Mouse (Mus musculus): ENCODE results near the gene Stra6. TPM values are rescaled to one million over a fixed set of nuclear protein-coding genes. Genes with fewer than 3 reads are reported as not detected.

The Stra6 gene
- polyA plus RNA-seq, 1 experiment from 2014 or later = 8.6 TPM

GRCm38 (mm10) chr9:58067546-58067945 is 4.0 kb downstream of the Stra6 start:
- no peak overlapping the region for H3K27ac ChIP-seq (ENCODE audit: low read depth)
- no peak overlapping the region for H3K4me2 ChIP-seq (ENCODE audit: low read length)
- H3K9ac ChIP-seq (ENCODE audit: low read length) = no peak overlapping the region
- peaks cover 6% of the 10 kb centered on the region; the same call in 1 of the 2 replicates for H3K4me1 ChIP-seq (replicated peaks; ENCODE audit: control insufficient read depth, insufficient read depth, low read length)
- no peak for ATAC-seq (replicated peaks; ENCODE audit: low FRiP score, low TSS enrichment, low read depth)
- H3K9me3 ChIP-seq (ENCODE audit: control insufficient read depth, low read length) = no peaks in the 10 kb centered on the region
- no peaks in the 10 kb centered on the region for H3K27me3 ChIP-seq (replicated peaks; ENCODE audit: control insufficient read depth, insufficient read depth, low read length)
- 85% methylated on average over 3 of the region's 3 CpGs for WGBS
- H3K36me3 ChIP-seq (ENCODE audit: control insufficient read depth, insufficient read depth, low read length) = no peaks in the 10 kb centered on the region
- DNase-seq (ENCODE audit: low spot score) = no peak
- no peak overlapping the region for H3K4me3 ChIP-seq (ENCODE audit: low read depth, low read length)

- DNase-seq (ENCODE audit: low spot score) (no peak), ATAC-seq (replicated peaks; ENCODE audit: low FRiP score, low TSS enrichment, low read depth) (no peak)
- no peak overlapping the region for H3K27ac ChIP-seq (ENCODE audit: low read depth)
- no peak overlapping the region for H3K9ac ChIP-seq (ENCODE audit: low read length)
- H3K9me3 ChIP-seq (ENCODE audit: control insufficient read depth, low read length) = no peaks in the 10 kb centered on the region
- H3K36me3 ChIP-seq (ENCODE audit: control insufficient read depth, insufficient read depth, low read length) = no peaks in the 10 kb centered on the region
- no peak overlapping the region for H3K4me3 ChIP-seq (ENCODE audit: low read depth, low read length)
- H3K4me1 ChIP-seq (replicated peaks; ENCODE audit: control insufficient read depth, insufficient read depth, low read length) = no peaks in the 10 kb centered on the region
- 52% methylated on average over 3 of the region's 3 CpGs for WGBS
- H3K4me2 ChIP-seq (ENCODE audit: low read length) = no peak overlapping the region
- H3K27me3 ChIP-seq (replicated peaks; ENCODE audit: control insufficient read depth, insufficient read depth, low read length) = no peaks in the 10 kb centered on the region
These were observed 11.0 kb downstream of the Stra6 start for GRCm38 (mm10) chr9:58074561-58074960.

DNA sequence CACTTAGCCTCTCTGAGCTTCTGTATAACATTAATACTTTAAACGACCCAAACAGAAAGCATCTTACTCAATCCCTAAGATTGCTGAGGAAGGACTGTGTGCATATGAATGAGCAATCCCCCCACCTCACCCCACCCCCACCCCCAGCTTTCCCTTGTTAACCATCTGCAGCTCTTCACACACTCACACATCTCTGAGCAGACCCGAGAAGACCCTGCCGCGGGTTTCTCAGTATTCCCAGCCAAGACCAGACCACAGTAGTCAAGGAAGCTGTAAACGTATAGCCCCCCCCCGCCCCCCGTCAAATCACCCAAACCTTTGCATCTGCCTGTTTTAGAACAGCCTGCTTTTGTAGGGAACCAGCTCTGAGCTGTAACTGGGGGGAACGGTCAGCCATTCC is 21.0 kb downstream of the Stra6 start:
- 18% methylated on average over 8 of the region's 8 CpGs for WGBS
- no peaks in the 10 kb centered on the region for H3K27me3 ChIP-seq (replicated peaks; ENCODE audit: control insufficient read depth, insufficient read depth, low read length)
- no peaks in the 10 kb centered on the region for H3K36me3 ChIP-seq (ENCODE audit: control insufficient read depth, insufficient read depth, low read length)
- no peak for DNase-seq (ENCODE audit: low spot score)
- H3K27ac ChIP-seq (ENCODE audit: low read depth) = no peak overlapping the region
- no peaks in the 10 kb centered on the region for H3K9me3 ChIP-seq (ENCODE audit: control insufficient read depth, low read length)
- no peak overlapping the region for H3K4me3 ChIP-seq (ENCODE audit: low read depth, low read length)
- peaks cover 14% of the 10 kb centered on the region for H3K4me1 ChIP-seq (replicated peaks; ENCODE audit: control insufficient read depth, insufficient read depth, low read length)
- no peak overlapping the region for H3K4me2 ChIP-seq (ENCODE audit: low read length)
- no peak for ATAC-seq (replicated peaks; ENCODE audit: low FRiP score, low TSS enrichment, low read depth)
- H3K9ac ChIP-seq (ENCODE audit: low read length) = no peak overlapping the region

DNA sequence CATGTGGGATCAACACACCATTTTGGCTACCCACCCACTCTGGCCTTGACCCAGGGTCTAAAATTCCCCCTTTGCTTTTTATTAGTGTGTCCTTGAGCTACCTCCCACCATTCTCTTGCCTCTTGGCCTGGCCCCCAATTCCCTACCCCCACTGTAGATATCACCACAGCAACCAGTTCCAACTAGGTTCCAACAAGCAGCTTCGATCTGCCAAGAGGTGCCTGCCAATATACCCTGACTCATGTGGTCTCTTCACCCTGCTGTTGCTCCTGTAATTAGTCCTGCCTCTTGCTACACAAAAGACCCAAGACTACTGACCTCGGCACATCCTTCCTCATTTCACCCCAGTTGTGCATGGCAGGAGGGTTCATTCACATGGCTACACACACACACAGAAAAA is 21.5 kb downstream of the Stra6 start:
- ATAC-seq (replicated peaks; ENCODE audit: low FRiP score, low TSS enrichment, low read depth) (no peak), DNase-seq (ENCODE audit: low spot score) (no peak)
- WGBS = 44% methylated on average over 2 of the region's 2 CpGs
- Histone ChIP-seq H3K27ac (ENCODE audit: low read depth) (no peak overlapping the region), H3K4me2 (ENCODE audit: low read length) (no peak overlapping the region), H3K27me3 (replicated peaks; ENCODE audit: control insufficient read depth, insufficient read depth, low read length) (no peaks in the 10 kb centered on the region), H3K4me3 (ENCODE audit: low read depth, low read length) (no peak overlapping the region), H3K4me1 (replicated peaks; ENCODE audit: control insufficient read depth, insufficient read depth, low read length) (peaks cover 14% of the 10 kb centered on the region), H3K36me3 (ENCODE audit: control insufficient read depth, insufficient read depth, low read length) (no peaks in the 10 kb centered on the region), H3K9ac (ENCODE audit: low read length) (no peak overlapping the region), H3K9me3 (ENCODE audit: control insufficient read depth, low read length) (no peaks in the 10 kb centered on the region)

GRCm38 (mm10) chr9:58086203-58086602 is 22.6 kb downstream of the Stra6 start:
- DNase-seq (ENCODE audit: low spot score) = no peak
- no peak for ATAC-seq (replicated peaks; ENCODE audit: low FRiP score, low TSS enrichment, low read depth)
- Histone ChIP-seq H3K4me3 (ENCODE audit: low read depth, low read length) (no peak overlapping the region), H3K36me3 (ENCODE audit: control insufficient read depth, insufficient read depth, low read length) (no peaks in the 10 kb centered on the region), H3K4me2 (ENCODE audit: low read length) (no peak overlapping the region), H3K27me3 (replicated peaks; ENCODE audit: control insufficient read depth, insufficient read depth, low read length) (no peaks in the 10 kb centered on the region), H3K4me1 (replicated peaks; ENCODE audit: control insufficient read depth, insufficient read depth, low read length) (peaks cover 14% of the 10 kb centered on the region), H3K27ac (ENCODE audit: low read depth) (no peak overlapping the region), H3K9ac (ENCODE audit: low read length) (no peak overlapping the region), H3K9me3 (ENCODE audit: control insufficient read depth, low read length) (no peaks in the 10 kb centered on the region)
- 34% methylated on average over 9 of the region's 9 CpGs for WGBS

DNA sequence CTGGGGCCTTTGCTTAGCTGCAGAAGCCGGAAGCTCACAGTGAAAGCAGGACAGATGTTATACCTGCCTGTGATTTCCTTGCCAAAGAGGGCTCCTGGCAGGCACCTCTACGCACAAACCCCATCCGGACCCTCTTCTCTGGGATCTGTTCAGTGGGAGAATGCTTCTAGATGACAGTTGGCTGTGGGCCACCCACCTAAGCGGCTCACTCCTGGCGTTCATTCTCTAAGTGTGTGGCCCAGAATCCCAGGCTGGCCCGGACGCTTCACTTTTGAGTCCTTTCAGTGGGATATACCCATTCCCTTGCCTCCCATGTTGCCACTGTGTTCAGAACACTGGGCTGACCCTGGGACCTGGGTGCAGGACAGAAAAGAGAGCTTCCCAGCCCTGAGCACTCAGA is 23.3 kb downstream of the Stra6 start:
- peaks cover 19% of the 10 kb centered on the region for H3K4me1 ChIP-seq (replicated peaks; ENCODE audit: control insufficient read depth, insufficient read depth, low read length)
- H3K4me3 ChIP-seq (ENCODE audit: low read depth, low read length) = no peak overlapping the region
- ATAC-seq (replicated peaks; ENCODE audit: low FRiP score, low TSS enrichment, low read depth) (no peak), DNase-seq (ENCODE audit: low spot score) (no peak)
- no peak overlapping the region for H3K27ac ChIP-seq (ENCODE audit: low read depth)
- no peaks in the 10 kb centered on the region for H3K9me3 ChIP-seq (ENCODE audit: control insufficient read depth, low read length)
- H3K27me3 ChIP-seq (replicated peaks; ENCODE audit: control insufficient read depth, insufficient read depth, low read length) = no peaks in the 10 kb centered on the region
- no peaks in the 10 kb centered on the region for H3K36me3 ChIP-seq (ENCODE audit: control insufficient read depth, insufficient read depth, low read length)
- H3K4me2 ChIP-seq (ENCODE audit: low read length) = no peak overlapping the region
- H3K9ac ChIP-seq (ENCODE audit: low read length) = no peak overlapping the region
- 44% methylated on average over 7 of the region's 7 CpGs for WGBS

GRCm38 (mm10) chr9:58087277-58087998 is 23.9 kb downstream of the Stra6 start:
- H3K4me1 ChIP-seq (replicated peaks; ENCODE audit: control insufficient read depth, insufficient read depth, low read length) = peaks cover 20% of the 10 kb centered on the region
- WGBS = 53% methylated on average over 7 of the region's 7 CpGs
- H3K36me3 ChIP-seq (ENCODE audit: control insufficient read depth, insufficient read depth, low read length) = no peaks in the 10 kb centered on the region
- no peaks in the 10 kb centered on the region for H3K27me3 ChIP-seq (replicated peaks; ENCODE audit: control insufficient read depth, insufficient read depth, low read length)
- DNase-seq (ENCODE audit: low spot score) (no peak), ATAC-seq (replicated peaks; ENCODE audit: low FRiP score, low TSS enrichment, low read depth) (no peak)
- H3K9ac ChIP-seq (ENCODE audit: low read length) = no peak overlapping the region
- H3K4me3 ChIP-seq (ENCODE audit: low read depth, low read length) = no peak overlapping the region
- no peaks in the 10 kb centered on the region for H3K9me3 ChIP-seq (ENCODE audit: control insufficient read depth, low read length)
- no peak overlapping the region for H3K4me2 ChIP-seq (ENCODE audit: low read length)
- H3K27ac ChIP-seq (ENCODE audit: low read depth) = no peak overlapping the region

DNA sequence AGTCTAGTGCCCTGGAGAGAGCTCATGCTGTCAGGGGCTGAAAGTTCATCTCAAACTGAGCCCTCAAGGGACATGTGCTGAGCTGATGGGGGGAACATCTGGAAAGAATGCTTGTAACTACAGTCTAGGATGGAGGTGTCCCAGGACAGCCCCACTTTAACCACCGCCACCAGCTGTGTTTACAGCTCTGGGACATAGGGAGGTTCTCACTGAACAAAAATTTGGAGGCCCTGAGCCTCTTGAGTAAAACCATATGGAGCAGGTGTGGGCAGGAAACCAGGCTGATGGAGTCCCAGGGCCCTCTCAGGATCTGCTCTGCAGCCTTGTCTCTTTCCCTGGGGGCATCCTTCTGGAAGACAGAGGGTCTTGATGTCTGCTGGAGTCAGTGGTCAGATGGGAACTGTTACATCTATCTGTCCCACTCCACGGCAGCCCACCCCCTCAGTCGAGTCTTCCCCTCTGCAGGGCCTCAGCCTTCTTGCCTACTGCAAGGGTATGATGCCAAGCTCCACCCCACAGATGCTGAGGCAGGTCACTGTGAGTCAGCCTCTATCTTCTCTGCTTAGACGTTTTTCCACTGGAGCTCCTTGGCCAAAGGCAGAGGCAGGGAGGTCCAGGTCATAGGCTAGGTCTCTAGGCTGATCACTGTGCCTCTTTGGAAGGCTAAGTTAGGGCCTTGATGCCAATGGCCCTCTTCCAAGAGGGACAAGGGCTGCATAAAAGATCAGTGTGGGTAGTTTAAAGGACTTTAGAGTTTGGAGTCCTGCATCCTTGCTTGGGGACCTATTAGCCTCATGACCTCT is 28.2 kb downstream of the Stra6 start:
- 42% methylated on average over 4 of the region's 4 CpGs for WGBS
- Histone ChIP-seq H3K4me1 (replicated peaks; ENCODE audit: control insufficient read depth, insufficient read depth, low read length) (peaks cover 9% of the 10 kb centered on the region), H3K27me3 (replicated peaks; ENCODE audit: control insufficient read depth, insufficient read depth, low read length) (no peaks in the 10 kb centered on the region), H3K4me2 (ENCODE audit: low read length) (no peak overlapping the region), H3K36me3 (ENCODE audit: control insufficient read depth, insufficient read depth, low read length) (no peaks in the 10 kb centered on the region), H3K9me3 (ENCODE audit: control insufficient read depth, low read length) (no peaks in the 10 kb centered on the region), H3K4me3 (ENCODE audit: low read depth, low read length) (no peak overlapping the region), H3K27ac (ENCODE audit: low read depth) (no peak overlapping the region), H3K9ac (ENCODE audit: low read length) (no peak overlapping the region)
- ATAC-seq (replicated peaks; ENCODE audit: low FRiP score, low TSS enrichment, low read depth) = no peak
- no peak for DNase-seq (ENCODE audit: low spot score)
